Mouse (Mus musculus) kidney, postnatal 36 days (tissue): Measurements from ENCODE around the gene Nol12.

Source experiments
- DNase-seq, 2 experiments: peaks; one replicate each; pipeline ENCODE4 v3.0.0; 2021 to 2022; ENCODE audit warnings: mixed read lengths in 2 of 2

The Nol12 gene

DNA sequence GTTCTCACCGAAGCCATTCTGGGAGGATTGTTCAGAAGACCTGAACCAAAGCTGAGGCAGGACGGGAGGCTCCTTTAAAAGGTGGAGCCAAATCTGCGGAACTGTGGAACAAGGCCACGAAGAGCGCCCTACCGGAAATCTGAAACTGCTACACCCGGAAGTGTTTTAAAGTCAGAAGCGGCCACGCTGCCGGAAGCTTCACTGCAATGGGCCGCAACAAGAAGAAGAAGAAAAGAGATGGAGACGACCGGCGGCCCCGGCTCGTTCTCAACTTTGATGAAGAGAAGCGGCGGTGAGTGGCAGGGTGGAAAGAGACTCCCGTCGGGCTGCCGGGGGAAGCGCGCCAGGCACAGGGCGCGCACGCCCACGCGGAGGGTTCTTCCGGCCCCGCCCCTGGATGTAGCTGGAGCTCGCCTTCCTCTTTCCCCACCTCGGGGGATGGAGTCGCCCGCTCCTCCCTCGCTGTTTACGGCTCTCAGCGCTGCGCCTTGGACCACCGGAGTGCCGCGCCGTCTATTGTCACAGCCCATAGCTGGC is at the start of gene Nol12:
Gene Nol12 (plus strand): TSS at position 150 of the 537 bp plus-strand sequence.
- peak; percentile 86 to 90 for DNase-seq

DNA sequence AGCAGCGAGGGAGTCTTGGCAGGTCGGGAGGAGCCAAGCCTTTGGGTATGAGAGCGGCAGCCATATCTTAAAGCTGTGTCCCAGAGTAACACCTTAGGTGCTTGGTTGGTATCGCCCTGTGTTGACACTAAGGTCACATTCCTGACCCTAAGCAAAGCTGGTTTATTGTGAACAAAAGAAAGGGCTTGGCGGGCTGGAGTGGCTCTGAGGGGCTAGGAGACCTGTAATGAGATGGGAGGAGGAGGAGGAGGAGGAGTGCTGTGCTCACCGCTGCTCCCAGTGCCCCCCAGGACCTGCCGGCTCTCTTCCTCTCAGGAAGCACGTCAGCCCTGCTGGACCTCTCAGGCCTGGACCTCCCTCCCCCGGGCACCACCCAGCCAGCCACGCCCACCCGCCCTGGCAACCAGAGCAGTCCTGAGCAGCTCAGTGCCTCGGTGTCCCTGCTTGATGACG is 45.3 kb upstream of the Nol12 start:
- no peak for DNase-seq

- no peak for DNase-seq
These were observed 42.3 kb upstream of the Nol12 start for GRCm38 (mm10) chr15:78892440-78892839.

- DNase-seq = no peak
These were observed 40.0 kb upstream of the Nol12 start for GRCm38 (mm10) chr15:78894726-78895125.

GRCm38 (mm10) chr15:78895741-78896140 is 39.0 kb upstream of the Nol12 start:
- DNase-seq = no peak

- DNase-seq = no peak
These were observed 38.6 kb upstream of the Nol12 start for GRCm38 (mm10) chr15:78896149-78896548.

GRCm38 (mm10) chr15:78897488-78897887 is 37.2 kb upstream of the Nol12 start:
- DNase-seq = peak; percentile 40 to 48

- no peak for DNase-seq
These were observed 36.2 kb upstream of the Nol12 start for GRCm38 (mm10) chr15:78898507-78899001.

DNA sequence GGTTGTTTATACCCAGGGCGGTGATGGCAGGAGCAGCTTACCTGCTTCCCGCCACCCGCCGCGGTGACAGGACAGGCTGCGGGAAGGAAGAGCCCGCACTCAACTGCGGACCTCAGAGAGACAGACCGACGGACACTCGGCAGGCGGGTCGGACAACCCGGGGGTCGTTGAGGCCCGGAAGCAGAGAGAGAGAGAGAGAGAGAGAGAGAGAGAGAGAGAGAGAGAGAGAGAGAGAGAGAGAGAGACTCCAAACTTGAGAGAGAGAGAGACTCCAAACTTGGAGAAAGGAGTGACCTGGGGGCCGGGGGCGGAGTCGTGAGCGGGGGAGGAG is 35.4 kb upstream of the Nol12 start, which contains the start of gene Gm49510:
Gene Gm49510 (plus strand): TSS at position 259 of the 331 bp plus-strand sequence.
- peak in 1 of 2 experiments; percentile 37 for DNase-seq

GRCm38 (mm10) chr15:78899740-78900584 is 34.8 kb upstream of the Nol12 start, which contains the start of gene Sh3bp1:
TSS of gene Sh3bp1 (plus strand) at chr15:78899768.
- peak; percentile 62 to 84 for DNase-seq

GRCm38 (mm10) chr15:78900585-78901421 is 33.9 kb upstream of the Nol12 start:
- no peak for DNase-seq

DNA sequence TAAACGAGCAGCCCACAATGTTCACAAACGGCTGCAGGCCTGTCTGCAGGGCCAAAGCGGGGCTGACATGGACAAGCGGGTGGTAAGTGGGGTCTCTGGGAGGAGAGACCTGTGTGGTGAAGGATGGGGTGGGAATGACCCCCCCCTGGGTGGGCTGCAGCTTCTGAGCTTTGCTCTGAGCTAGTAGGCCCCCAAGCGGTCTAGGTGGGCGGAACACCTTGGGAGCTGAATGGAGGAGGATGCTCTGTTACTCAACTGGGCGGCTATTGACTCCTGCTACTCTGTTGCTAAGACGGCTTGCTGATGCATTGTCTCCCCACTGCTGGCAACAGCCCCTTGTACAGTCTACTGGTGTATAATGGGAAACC is 33.3 kb upstream of the Nol12 start:
- no peak for DNase-seq

DNA sequence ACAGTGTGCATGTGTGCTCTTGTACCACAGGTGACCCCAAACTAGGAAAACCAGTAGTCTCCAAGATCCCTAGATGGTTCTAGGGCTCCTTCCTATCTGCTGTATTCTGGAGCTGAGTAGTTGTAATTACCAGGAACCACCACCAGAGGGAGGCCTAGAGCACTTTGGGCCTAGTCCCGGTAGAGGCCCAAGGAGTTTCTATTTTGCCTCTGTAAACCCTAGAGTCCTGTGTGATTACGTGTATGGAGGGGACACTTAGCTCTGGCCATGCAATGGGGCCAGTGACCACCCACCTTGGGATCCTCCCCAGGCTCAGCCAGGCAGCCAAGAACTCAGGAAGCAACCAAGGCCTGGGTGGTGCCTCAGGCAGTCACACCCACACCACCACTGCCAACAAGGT is 31.5 kb upstream of the Nol12 start:
- peak; percentile 85 to 92 for DNase-seq

DNA sequence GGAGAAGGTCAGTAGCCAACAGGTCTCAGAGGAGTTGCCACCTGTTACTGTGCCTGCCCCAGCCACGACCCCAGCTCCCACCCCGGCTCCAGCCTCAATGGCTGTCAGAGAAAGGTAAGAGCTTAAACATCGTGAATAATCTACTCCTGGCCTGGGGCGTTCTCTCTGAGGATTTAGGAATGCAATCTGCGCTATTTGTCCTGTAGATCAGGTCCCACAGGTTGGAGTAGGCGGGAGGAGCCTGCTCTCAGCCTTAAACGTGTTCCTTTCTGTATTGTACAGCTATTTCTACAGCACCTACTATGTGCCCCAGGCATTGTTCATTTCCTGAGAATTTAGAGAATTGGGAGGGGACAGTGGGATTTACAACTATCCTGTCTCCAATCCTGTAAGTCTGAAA is 26.3 kb upstream of the Nol12 start:
- no peak for DNase-seq

DNA sequence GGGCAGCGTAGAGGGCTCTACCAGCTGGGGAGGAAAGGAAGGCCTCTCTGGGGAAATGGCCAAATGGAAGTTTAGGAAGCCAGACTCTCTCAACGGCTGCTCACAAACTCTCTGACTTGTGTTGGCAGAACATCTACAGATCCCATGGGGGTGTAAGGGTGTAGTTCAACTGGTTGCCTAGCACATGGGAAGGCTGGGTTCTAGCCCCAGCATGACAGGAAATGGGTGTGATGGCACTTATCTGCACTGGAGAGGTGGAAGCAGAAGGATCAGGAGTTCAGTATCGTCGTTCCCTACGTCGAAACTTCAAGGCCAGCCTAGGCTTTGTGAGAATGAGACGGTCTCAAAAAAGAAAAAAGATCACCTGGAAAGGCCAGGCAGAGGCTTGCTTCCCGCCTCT is 25.8 kb upstream of the Nol12 start:
- DNase-seq = no peak

DNA sequence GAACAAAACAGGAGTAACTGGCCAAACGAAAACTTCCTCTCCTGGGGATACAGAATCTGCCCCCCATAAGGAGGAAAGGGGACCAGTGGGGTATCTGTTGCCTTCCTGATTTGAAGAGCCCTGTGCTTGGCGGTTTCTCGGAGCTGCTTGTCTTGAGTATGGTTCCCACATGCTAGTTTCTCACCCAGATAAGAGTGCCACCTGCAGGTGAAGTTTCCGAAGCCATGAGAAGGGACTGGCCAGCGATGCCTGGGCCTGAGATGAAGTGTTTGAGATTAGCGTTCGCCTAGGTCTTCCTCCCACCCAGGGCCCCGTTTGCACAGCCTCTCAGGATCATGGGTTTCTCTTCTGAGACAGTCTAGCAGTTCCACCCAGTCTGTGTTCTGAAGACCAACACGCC is 22.7 kb upstream of the Nol12 start:
- peak; percentile 54 to 79 for DNase-seq

DNA sequence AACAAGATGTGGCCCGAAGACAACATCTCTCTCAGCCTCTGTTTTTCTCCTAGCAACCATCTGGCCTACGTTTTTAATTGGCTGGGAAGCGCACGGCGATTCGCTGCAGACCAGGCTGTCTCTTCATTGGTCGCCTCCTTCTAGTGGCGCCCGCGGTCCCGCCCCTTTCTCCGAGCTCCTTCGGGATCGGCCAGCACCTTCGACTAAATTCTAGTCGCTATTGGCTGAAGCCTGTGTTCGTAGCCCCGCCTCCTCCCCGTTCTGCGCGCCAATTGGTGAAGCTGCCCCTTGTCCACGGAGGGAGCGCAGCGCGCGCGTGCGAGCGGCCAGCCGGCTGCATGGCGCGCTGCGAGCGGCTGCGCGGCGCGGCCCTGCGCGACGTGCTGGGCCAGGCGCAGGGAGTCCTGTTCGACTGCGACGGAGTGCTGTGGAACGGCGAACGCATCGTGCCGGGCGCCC is 21.1 kb upstream of the Nol12 start, which contains the start of gene Pdxp:
Gene Pdxp (plus strand): TSS at position 288 of the 459 bp plus-strand sequence.
- DNase-seq = peak; percentile 95

- DNase-seq = no peak
These were observed 20.5 kb upstream of the Nol12 start for GRCm38 (mm10) chr15:78914091-78914822.

DNA sequence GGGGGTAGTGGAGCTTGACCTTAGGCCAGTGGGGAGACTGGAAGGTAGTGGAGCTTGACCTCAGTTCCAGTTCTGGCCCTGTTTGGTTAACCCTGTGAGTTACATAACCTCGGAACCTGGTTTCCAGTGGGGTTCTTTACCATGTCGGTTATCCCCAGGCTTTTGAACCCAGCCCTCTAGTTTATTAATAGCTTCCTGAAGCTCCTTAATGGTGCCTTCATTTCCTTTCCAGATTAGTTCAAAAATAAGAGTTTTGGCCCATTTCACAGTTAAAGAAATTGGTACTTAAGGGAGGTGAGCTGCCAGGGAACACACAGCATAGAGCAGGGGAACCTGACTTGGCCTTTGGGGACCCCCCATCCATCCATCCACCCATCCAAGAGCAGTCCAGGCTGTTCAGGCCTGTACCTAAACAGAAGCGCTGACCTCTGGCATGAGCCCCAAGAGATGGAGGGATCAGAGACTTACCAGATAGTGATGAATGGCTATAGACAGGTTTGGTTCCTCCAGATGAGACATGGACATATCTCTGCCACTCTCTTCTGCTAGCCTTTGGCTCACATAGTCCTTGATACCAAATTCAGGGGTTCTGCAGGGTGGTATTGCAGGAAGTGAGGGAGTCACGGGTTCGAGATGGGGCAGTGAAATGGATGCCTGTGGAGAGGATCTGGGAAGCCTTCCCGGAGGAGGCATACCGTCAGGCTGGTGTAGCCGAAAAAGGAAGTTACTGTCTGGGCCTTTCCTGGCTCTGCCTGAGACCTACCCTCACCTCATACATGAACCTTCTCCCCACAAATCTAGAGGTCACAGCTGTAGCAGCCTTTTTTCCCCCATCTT is 19.7 kb upstream of the Nol12 start:
- no peak for DNase-seq

GRCm38 (mm10) chr15:78915660-78916017 is 19.1 kb upstream of the Nol12 start:
- DNase-seq = peak; percentile 77 to 80

DNA sequence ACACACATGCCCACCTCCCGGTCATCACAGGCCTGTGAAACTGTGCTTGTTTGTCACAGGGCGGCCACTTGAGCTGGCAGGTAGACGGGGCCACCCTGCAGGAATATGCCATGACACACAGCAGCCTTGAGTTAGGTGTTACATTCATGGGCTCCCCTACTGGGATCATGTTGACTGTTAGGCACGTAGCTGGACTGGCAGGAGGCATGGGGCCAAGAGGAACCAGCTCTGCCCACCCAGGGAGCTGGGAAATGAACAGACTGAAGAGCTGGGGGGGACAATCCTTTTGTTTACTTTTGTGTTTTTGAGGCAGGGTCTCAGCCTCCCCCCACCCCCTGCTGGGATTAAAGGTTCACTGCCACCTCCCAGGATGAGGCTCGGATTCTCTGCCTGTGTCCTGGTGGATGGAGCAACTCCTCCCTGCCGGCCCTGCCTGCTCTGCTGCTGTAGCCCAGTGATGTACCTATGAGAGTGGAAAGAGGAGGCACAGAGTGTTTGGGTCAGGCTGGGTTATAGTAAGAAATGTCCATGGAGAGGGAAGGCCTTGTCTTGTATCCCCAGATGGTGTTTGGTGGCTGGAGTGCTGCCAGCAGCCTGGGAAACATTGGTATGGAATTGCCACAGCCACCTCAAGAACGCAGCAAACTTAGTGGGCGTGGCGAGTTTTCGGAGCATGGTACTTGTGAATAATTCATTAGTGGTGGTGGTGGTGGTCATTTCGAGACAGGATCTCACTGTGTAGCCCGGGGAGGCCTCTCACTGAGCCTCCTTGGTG is 18.5 kb upstream of the Nol12 start:
- no peak for DNase-seq
